8 mouse cellular contexts compared by ENCODE assay signal in the genomic region with DNA sequence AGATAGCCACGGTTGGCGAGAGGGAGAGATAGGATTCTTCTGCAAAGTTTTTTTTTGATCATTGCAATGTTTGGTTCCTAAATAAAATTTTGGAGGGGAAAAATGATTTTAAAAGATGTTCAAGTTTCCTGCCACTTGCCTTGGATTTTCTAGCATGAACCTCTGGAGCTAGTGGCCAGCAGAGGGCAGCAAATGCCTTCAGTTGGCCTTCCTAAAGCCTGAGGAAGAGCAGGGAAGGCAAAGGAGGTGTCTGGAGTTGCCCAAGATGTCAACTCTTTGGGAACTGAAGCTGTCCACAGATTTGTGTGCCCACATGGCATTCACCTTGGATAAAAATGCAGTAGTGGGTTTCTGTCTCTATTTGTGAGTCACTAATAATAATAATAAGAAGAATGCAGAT. TPM values are rescaled to one million over a fixed set of nuclear protein-coding genes. Genes with fewer than 3 reads are reported as not detected.
DNase-seq lines count a peak whose midpoint lies in the region; ATAC-seq and TF ChIP-seq lines count a peak whose summit lies in the region.
"Had no signal": no experiment of that assay in that cellular context is flagged by ENCODE, and none has a peak within 500 bp of the region (broad histone marks: within the 10 kb centered on the region; RNA-seq: fewer than 3 reads in every experiment).

No protein-coding gene starts in this region.

- no peak overlapping the region for H3K4me3 ChIP-seq in layer of hippocampus, adult 2 months
- no peak overlapping the region for H3K4me3 ChIP-seq in stomach, postnatal 0 days (ENCODE audit: low read depth, low read length)
- H3K4me3 ChIP-seq: liver, embryonic 13.5 days had no signal

- whole genome bisulfite sequencing in stomach, postnatal 0 days: 4% methylated on average over 2 of the region's 2 CpGs

- no peaks in the 10 kb centered on the region for H3K36me3 ChIP-seq in stomach, postnatal 0 days (ENCODE audit: control insufficient read depth, insufficient read depth, low read length)
- H3K36me3 ChIP-seq: liver, embryonic 13.5 days had no signal

- DNase-seq in 416B (ENCODE audit: low read depth): peak; percentile 77
- DNase-seq in CD4-positive helper T cell, adult 2 months (ENCODE audit: low read depth, low spot score): peak; percentile 37
- peak; percentile 15 for DNase-seq in c-Kit-positive CD71-positive TER-119-negative erythroid progenitor cells, embryonic 14.5 days (ENCODE audit: low read depth)
- DNase-seq in frontal cortex, postnatal 25 days (ENCODE audit: low spot score in 2 of 2): peak; percentile 68 to 74
- DNase-seq in layer of hippocampus, adult 2 months (ENCODE audit: low spot score in 2 of 2): peak; percentile 67 to 79
- DNase-seq in lung, postnatal 14 days: peak; percentile 83
- peak; percentile 76 for DNase-seq in stomach, postnatal 0 days (ENCODE audit: low spot score)
- DNase-seq: liver, embryonic 13.5 days had no signal

- H3K4me2 ChIP-seq in stomach, postnatal 0 days (replicated peaks; ENCODE audit: low read depth): no peak overlapping the region
- H3K4me2 ChIP-seq: liver, embryonic 13.5 days had no signal

- no peaks in the 10 kb centered on the region for H3K9me3 ChIP-seq in stomach, postnatal 0 days (ENCODE audit: control insufficient read depth, low read length)
- H3K9me3 ChIP-seq: liver, embryonic 13.5 days had no signal

- H3K27ac ChIP-seq in layer of hippocampus, adult 2 months: no peak overlapping the region
- H3K27ac ChIP-seq in stomach, postnatal 0 days (replicated peaks): no peak overlapping the region
- H3K27ac ChIP-seq: liver, embryonic 13.5 days had no signal

- no peaks in the 10 kb centered on the region for H3K27me3 ChIP-seq in stomach, postnatal 0 days (ENCODE audit: control insufficient read depth, insufficient read depth, low read length)

- peak; percentile 96 for TF ChIP-seq CTCF in layer of hippocampus, adult 2 months (conservative IDR thresholded peaks at IDR 0.05)
- peak; percentile 95 for TF ChIP-seq CTCF in stomach, postnatal 0 days (IDR thresholded peaks at IDR 0.05; ENCODE audit: low read depth)

- no peaks in the 10 kb centered on the region for H3K4me1 ChIP-seq in stomach, postnatal 0 days (replicated peaks; ENCODE audit: control insufficient read depth, insufficient read depth)
- H3K4me1 ChIP-seq: liver, embryonic 13.5 days had no signal

- no peak for TF ChIP-seq EP300 in stomach, postnatal 0 days (optimal IDR thresholded peaks at IDR 0.05)

- no peak overlapping the region for H3K9ac ChIP-seq in stomach, postnatal 0 days (ENCODE audit: low read length)
- H3K9ac ChIP-seq: liver, embryonic 13.5 days had no signal

- no peak for ATAC-seq in stomach, postnatal 0 days (ENCODE audit: low FRiP score, low TSS enrichment)

RNA-seq across cellular contexts. Expression of a gene that starts 2.7 kb away (rescaled TPM):
- total RNA-seq in layer of hippocampus, adult 2 months (2021): not detected
- polyA plus RNA-seq in stomach, postnatal 0 days (2015; fragmentation: Nextera tagmentation; extraction: Ambion mirVana): not detected in 2 replicates
- polyA plus RNA-seq: liver, embryonic 13.5 days had no signal

RNA-seq across cellular contexts. Expression of a gene that starts 12.8 kb away (rescaled TPM):
- total RNA-seq in layer of hippocampus, adult 2 months (2021): not detected
- 0.10 and 0.15 TPM in 2 replicates for polyA plus RNA-seq in stomach, postnatal 0 days (2015; fragmentation: Nextera tagmentation; extraction: Ambion mirVana)
- polyA plus RNA-seq: liver, embryonic 13.5 days had no signal

RNA-seq across cellular contexts. Expression of a gene that starts 28.5 kb away (rescaled TPM):
- total RNA-seq in layer of hippocampus, adult 2 months (2021): not detected
- 0.16 TPM in 1 of 2 replicates, not detected in the other for polyA plus RNA-seq in stomach, postnatal 0 days (2015; fragmentation: Nextera tagmentation; extraction: Ambion mirVana)
- polyA plus RNA-seq: liver, embryonic 13.5 days had no signal

RNA-seq across cellular contexts. Expression of a gene that starts 30.7 kb away (rescaled TPM):
- not detected for total RNA-seq in layer of hippocampus, adult 2 months (2021)
- polyA plus RNA-seq in stomach, postnatal 0 days (2015; fragmentation: Nextera tagmentation; extraction: Ambion mirVana): 0.06 TPM in 1 of 2 replicates, not detected in the other
- polyA plus RNA-seq: liver, embryonic 13.5 days had no signal

RNA-seq across cellular contexts. Expression of a gene that starts 43.0 kb away (rescaled TPM):
- not detected for total RNA-seq in layer of hippocampus, adult 2 months (2021)
- polyA plus RNA-seq in stomach, postnatal 0 days (2015; fragmentation: Nextera tagmentation; extraction: Ambion mirVana): 0.18 and 0.21 TPM in 2 replicates
- polyA plus RNA-seq: liver, embryonic 13.5 days had no signal

Comparison
In these comparisons a context has a peak if more than half of its experiments do, and no peak if none do; other contexts are left out.
1. DNase-seq: peak in every context shown above with its lines; median percentile 83 in lung, postnatal 14 days; 77 in 416B; 76 in stomach, postnatal 0 days; 73 in layer of hippocampus, adult 2 months; 71 in frontal cortex, postnatal 25 days; 37 in CD4-positive helper T cell, adult 2 months; 15 in c-Kit-positive CD71-positive TER-119-negative erythroid progenitor cells, embryonic 14.5 days.